Mouse (Mus musculus): ENCODE data around the gene Dcp1b.

Dcp1b gene

GRCm38 (mm10) chr6:119228861-119229603, 54.0 kb downstream of the Dcp1b start:
- DNase-seq (ENCODE audit: extremely low read depth, low read depth, low spot score) = no peak

GRCm38 (mm10) chr6:119233066-119233465, 58.0 kb downstream of the Dcp1b start:
- DNase-seq (ENCODE audit: extremely low read depth, low read depth, low spot score) = no peak

- no peak for DNase-seq (ENCODE audit: extremely low read depth, low read depth, low spot score)
Measured at GRCm38 (mm10) chr6:119235441-119235840, 60.4 kb downstream of the Dcp1b start.

GRCm38 (mm10) chr6:119236241-119236640, 61.2 kb downstream of the Dcp1b start, which contains the start of gene Cacna2d4:
Cacna2d4 (plus strand) TSS chr6:119236526.
- DNase-seq (ENCODE audit: extremely low read depth, low read depth, low spot score) = no peak

- DNase-seq (ENCODE audit: extremely low read depth, low read depth, low spot score) = no peak
Measured at GRCm38 (mm10) chr6:119237427-119237989, 62.5 kb downstream of the Dcp1b start.

- DNase-seq (ENCODE audit: extremely low read depth, low read depth, low spot score) = no peak
Measured at GRCm38 (mm10) chr6:119239341-119240005, 64.4 kb downstream of the Dcp1b start.

GRCm38 (mm10) chr6:119240256-119240655, 65.2 kb downstream of the Dcp1b start:
- no peak for DNase-seq (ENCODE audit: extremely low read depth, low read depth, low spot score)

- DNase-seq (ENCODE audit: extremely low read depth, low read depth, low spot score) = no peak
Measured at GRCm38 (mm10) chr6:119240871-119241705, 66.0 kb downstream of the Dcp1b start.

GRCm38 (mm10) chr6:119246082-119246481, 71.0 kb downstream of the Dcp1b start:
- no peak for DNase-seq (ENCODE audit: extremely low read depth, low read depth, low spot score)

GRCm38 (mm10) chr6:119248578-119248977, 73.5 kb downstream of the Dcp1b start:
- DNase-seq (ENCODE audit: extremely low read depth, low read depth, low spot score) = no peak

GRCm38 (mm10) chr6:119249726-119250125, 74.7 kb downstream of the Dcp1b start:
- no peak for DNase-seq (ENCODE audit: extremely low read depth, low read depth, low spot score)

- DNase-seq (ENCODE audit: extremely low read depth, low read depth, low spot score) = no peak
Measured at GRCm38 (mm10) chr6:119251704-119252103, 76.7 kb downstream of the Dcp1b start.
